Mouse (Mus musculus) neural tube, embryonic 13.5 days (tissue): ENCODE data around the gene Hoxb8. TPM values are rescaled to one million over a fixed set of nuclear protein-coding genes. Genes with fewer than 3 reads are reported as not detected.
A peak's percentile ranks its signal among the peaks of the same experiment; 100 is the strongest.

Source experiments
- ATAC-seq: fragments of 200-750 bp; cut with Nextera tagmentation; 2 replicates; pipeline ENCODE4 v1.8.0; 2017; ENCODE audit warnings: low read depth, mild to moderate bottlenecking, moderate TSS enrichment, moderate library complexity
- H3K27ac ChIP-seq: fragments of 300-500 bp; sonication (generic); replicated peaks from 2 replicates; pipeline ENCODE4 v1.5.1; 2015; ENCODE audit warnings: moderate library complexity, mild to moderate bottlenecking, inconsistent platforms
- H3K27me3 ChIP-seq: fragments of 300-500 bp; sonication (generic); 2 replicates; pipeline ENCODE4 v1.6.1; 2015; ENCODE audit warnings: mild to moderate bottlenecking, inconsistent platforms
- H3K36me3 ChIP-seq: fragments of 300-500 bp; sonication (generic); 2 replicates; pipeline ENCODE4 v1.6.1; 2015; ENCODE audit warnings: mild to moderate bottlenecking, inconsistent platforms
- H3K4me1 ChIP-seq: fragments of 300-500 bp; sonication (generic); replicated peaks from 2 replicates; pipeline ENCODE4 v1.6.1; 2015; ENCODE audit warnings: inconsistent platforms
- H3K4me2 ChIP-seq: fragments of 300-500 bp; sonication (generic); 2 replicates; pipeline ENCODE4 v1.6.1; 2015; ENCODE audit warnings: inconsistent platforms, mild to moderate bottlenecking, moderate library complexity
- H3K4me3 ChIP-seq: fragments of 300-500 bp; sonication (generic); 2 replicates; pipeline ENCODE4 v1.5.1; 2015; ENCODE audit warnings: mild to moderate bottlenecking, inconsistent platforms
- H3K9ac ChIP-seq: fragments of 300-500 bp; sonication (generic); 2 replicates; pipeline ENCODE4 v1.6.1; 2015; ENCODE audit warnings: moderate library complexity, mild to moderate bottlenecking, inconsistent platforms
- H3K9me3 ChIP-seq: fragments of 300-500 bp; sonication (generic); 2 replicates; pipeline ENCODE4 v1.6.1; 2016; ENCODE audit warnings: inconsistent platforms
- WGBS: fragments of 180-500 bp; shearing (Covaris S2); methylation state at CpG from one replicate; pipeline ENCODE4 v1.1.7; 2015; 5-methylcytosine and 5-hydroxymethylcytosine counted together
- polyA plus RNA-seq: library from polyadenylated mRNA; unstranded; fragments of >200 nt; fragmentation: Nextera tagmentation; extraction: Ambion mirVana; gene quantifications from 2 replicates; pipeline ENCODE4 v1.2.1, GENCODE M21; 2015

The Hoxb8 gene
- polyA plus RNA-seq, 1 experiment from 2014 or later: 81.7 TPM

DNA sequence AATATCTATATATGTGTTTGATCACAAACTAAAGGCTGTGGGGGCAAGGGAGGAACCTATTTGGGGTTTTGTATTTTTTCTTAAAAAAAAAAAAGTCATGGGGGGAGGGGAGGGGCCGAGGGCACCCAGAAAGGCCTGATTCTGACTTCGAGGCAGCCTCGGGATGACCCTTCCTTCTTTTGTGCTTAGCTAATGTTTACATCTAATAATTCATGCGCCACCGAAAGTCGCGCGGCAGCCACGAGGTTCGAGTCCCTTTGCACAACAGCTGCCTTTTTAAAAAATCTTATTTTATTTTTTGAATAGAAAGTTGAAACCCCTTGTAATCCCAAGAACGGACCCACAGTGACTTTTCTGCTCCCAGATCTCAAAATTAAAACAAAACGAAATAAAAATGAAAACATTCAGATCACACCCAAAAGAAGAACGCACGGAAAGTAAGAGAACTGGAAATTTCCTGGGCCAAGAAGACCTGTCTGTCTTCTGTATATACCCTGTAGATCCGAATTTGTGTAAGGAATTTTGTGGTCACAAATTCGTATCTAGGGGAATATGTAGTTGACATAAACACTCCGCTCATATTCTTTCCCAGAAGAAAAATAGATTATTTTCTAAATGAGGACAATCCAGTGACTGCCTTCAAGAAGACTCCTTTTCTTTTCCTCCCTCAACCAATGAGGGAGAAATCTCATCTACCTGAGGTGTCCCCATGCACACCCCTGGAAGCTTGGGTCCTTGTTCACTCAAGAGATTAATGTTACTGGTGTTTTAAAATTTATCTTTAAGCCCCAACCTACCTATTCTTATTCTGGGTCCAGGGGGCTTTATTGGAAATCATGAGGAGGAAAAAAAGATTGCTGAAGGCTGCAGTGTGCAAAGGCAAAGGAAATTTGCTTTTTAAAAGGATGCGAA, 35.2 kb downstream of the Hoxb8 start:
- WGBS: 4% methylated on average over 18 of the region's 18 CpGs
- H3K36me3 ChIP-seq: peaks cover 7% of the 10 kb centered on the region; the same call in 1 of the 2 replicates
- ATAC-seq: no peak
- no peaks in the 10 kb centered on the region for H3K9me3 ChIP-seq
- peak overlapping the region; percentile 99 for H3K4me3 ChIP-seq
- H3K27me3 ChIP-seq: no peaks in the 10 kb centered on the region
- H3K9ac ChIP-seq: peak overlapping the region; percentile 100
- H3K4me1 ChIP-seq: peaks cover 89% of the 10 kb centered on the region
- peak overlapping the region; percentile 96 for H3K4me2 ChIP-seq
- peak overlapping the region; percentile 100 for H3K27ac ChIP-seq

DNA sequence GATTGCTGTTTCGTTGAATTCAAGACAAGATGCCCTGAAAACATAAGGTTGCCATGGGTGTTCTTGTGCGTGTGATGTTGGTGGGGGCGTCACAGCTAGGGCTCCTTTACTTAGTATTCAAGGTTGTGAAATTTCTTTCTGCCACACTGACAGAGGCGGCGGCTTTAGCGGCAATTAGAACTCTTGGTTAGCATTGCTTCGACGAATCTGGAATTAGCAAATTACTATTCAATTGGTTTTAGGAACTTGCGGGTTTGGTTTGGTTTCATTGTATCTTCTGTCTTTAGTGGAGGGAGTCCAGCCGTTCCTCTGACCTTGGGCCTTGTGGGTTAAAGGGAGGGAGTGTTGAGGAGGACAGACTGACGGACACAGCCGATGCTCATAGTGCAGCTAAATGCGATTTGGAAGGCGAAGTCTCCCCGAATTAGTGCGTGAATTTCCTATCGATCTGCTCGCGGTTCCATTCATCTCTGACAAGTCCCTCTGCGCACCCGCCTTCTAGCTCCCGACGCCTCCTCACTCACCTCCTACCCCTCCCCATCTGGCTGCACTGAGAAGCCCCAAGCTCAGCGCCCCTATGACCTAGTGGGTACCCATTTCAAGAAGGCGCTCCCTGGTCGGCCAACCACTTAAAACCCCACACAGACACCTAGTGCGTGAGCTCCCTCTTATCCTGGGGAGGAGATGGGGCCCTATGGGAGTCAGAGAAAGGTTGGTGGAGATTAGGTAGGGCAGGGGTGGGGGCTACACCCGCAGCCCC, 36.1 kb downstream of the Hoxb8 start, which contains the start of gene Hoxb4:
Gene Hoxb4, plus strand, starts transcription at position 660 of the 760 bp plus-strand sequence.
- no peaks in the 10 kb centered on the region for H3K9me3 ChIP-seq
- H3K27ac ChIP-seq: peak within 1 kb of the TSS; percentile 100
- no peaks in the 10 kb centered on the region for H3K27me3 ChIP-seq
- H3K4me1 ChIP-seq: peaks cover 89% of the 10 kb centered on the region
- H3K4me2 ChIP-seq: peak within 1 kb of the TSS; percentile 96
- 1% methylated on average over 28 of the region's 28 CpGs for WGBS
- H3K9ac ChIP-seq: peak within 1 kb of the TSS; percentile 100
- peaks cover 7% of the 10 kb centered on the region; the same call in 1 of the 2 replicates for H3K36me3 ChIP-seq
- ATAC-seq: 0 out of 2 replicates have a peak, but pooled peaks have one; percentile 3
- peak within 1 kb of the TSS; percentile 99 for H3K4me3 ChIP-seq

DNA sequence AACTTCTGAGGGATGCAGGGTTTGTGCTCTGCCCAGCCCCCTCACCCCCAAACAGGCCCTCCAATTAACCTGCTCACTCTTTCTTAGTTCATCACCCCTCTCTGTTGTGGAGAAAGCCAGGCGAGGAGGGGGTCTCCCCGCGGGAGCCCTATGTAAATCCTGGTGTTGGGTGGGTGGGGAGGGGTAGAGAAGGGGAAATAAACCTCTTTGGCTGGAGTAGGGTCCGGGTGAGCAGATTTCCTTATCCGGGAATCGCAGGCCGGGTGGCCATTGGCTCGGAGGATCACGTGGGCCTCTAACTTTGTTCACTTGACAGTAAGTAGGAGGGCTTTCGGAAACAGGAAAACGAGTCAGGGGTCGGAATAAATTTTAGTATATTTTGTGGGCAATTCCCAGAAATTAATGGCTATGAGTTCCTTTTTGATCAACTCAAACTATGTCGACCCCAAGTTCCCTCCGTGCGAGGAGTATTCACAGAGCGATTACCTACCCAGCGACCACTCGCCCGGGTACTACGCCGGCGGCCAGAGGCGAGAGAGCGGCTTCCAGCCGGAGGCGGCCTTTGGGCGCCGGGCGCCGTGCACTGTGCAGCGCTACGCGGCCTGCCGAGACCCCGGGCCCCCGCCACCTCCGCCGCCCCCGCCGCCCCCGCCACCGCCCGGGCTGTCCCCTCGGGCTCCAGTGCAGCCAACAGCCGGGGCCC, 36.8 kb downstream of the Hoxb8 start:
- peak; percentile 67 for ATAC-seq
- Histone ChIP-seq H3K4me2 (peak overlapping the region; percentile 96), H3K27ac (peak overlapping the region; percentile 100), H3K4me1 (peaks cover 89% of the 10 kb centered on the region), H3K9me3 (no peaks in the 10 kb centered on the region), H3K9ac (peak overlapping the region; percentile 100), H3K4me3 (peak overlapping the region; percentile 99), H3K36me3 (peaks cover 7% of the 10 kb centered on the region; the same call in 1 of the 2 replicates), H3K27me3 (no peaks in the 10 kb centered on the region)
- under 1% methylated on average over 29 of the region's 45 CpGs for WGBS

DNA sequence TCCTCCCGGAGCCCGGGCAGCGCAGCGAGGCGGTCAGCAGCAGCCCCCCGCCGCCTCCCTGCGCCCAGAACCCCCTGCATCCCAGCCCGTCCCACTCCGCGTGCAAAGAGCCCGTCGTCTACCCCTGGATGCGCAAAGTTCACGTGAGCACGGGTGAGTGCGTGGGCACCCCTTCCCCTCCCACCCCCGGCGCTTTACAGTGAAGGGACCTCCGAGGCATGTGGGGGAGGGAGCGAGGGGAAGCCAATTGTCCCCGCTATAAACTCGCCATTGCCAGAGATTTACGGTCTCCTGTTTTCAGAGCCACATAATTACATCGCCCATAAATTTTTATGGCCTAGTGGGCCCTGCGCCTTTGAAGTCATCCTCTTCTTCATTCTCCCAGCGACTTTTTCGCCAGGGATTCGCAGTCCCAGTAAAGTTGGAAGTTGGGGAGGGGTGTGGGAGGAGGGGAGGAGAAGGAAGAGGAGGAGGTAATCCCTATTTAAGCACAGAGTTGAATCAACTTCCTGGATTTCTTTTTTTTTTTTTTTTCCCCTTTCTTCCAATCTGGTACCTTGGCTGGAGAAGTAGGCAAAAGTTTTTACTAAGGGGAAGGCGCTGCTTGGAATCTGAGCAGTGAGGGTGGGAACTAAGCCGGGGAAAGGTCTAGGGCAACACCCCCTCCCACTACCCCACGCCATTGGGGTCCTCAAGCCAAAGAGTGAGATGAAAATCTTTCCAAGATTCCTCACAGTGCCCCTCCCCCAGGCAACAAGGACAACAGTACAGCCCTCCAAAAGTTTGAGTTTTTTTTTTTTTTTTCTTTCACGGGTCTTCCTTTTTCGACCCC, 37.6 kb downstream of the Hoxb8 start:
- ATAC-seq: peak; percentile 88
- Histone ChIP-seq H3K4me3 (peak overlapping the region; percentile 99), H3K4me2 (peak overlapping the region; percentile 96), H3K9ac (peak overlapping the region; percentile 100), H3K27me3 (no peaks in the 10 kb centered on the region), H3K27ac (peak overlapping the region; percentile 100), H3K9me3 (no peaks in the 10 kb centered on the region), H3K36me3 (peaks cover 10% of the 10 kb centered on the region; the same call in 1 of the 2 replicates), H3K4me1 (peaks cover 89% of the 10 kb centered on the region)
- WGBS: under 1% methylated on average over 34 of the region's 34 CpGs

DNA sequence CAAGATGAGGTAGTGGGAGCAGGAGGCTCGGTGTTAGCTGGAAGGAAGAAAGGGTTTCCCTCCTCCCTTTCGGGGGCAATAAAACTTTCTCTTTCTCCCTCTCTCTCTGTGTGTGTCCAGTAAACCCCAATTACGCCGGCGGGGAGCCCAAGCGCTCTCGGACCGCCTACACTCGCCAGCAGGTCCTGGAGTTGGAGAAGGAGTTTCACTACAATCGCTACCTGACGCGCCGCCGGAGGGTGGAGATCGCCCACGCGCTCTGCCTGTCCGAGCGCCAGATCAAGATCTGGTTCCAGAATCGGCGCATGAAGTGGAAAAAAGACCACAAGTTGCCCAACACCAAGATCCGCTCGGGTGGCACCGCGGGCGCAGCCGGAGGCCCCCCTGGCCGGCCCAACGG, 38.2 kb downstream of the Hoxb8 start:
- Histone ChIP-seq H3K4me2 (peak overlapping the region; percentile 96), H3K27me3 (no peaks in the 10 kb centered on the region), H3K9ac (peak overlapping the region; percentile 100), H3K36me3 (peaks cover 10% of the 10 kb centered on the region; the same call in 1 of the 2 replicates), H3K9me3 (no peaks in the 10 kb centered on the region), H3K4me1 (peaks cover 89% of the 10 kb centered on the region), H3K27ac (peak overlapping the region; percentile 100), H3K4me3 (peak overlapping the region; percentile 99)
- under 1% methylated on average over 29 of the region's 29 CpGs for WGBS
- peak; percentile 7; the same call in 1 of the 2 replicates for ATAC-seq

DNA sequence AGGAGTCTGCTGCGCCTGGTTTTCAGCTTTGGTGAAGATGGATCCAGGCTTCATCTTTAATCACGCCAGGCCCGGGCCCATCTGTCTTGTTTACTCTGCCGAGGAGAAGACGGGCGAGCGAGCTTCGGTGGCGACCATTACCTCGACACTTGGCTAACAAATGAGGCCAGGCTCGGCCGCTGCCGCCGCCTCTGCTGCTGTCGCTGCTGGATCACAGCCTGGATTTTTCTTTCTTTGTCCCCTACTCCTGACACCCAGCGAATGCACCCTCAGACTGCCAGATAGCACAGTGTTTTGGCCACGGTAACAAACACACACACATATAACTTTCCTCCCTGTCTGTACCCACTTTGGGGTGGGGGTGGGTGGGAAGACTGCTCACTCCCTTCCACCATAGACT, 39.0 kb downstream of the Hoxb8 start:
- ATAC-seq: no peak
- H3K4me3 ChIP-seq: peak overlapping the region; percentile 99
- H3K9me3 ChIP-seq: no peaks in the 10 kb centered on the region
- H3K27ac ChIP-seq: peak overlapping the region; percentile 100
- no peaks in the 10 kb centered on the region for H3K27me3 ChIP-seq
- under 1% methylated on average over 17 of the region's 17 CpGs for WGBS
- peaks cover 89% of the 10 kb centered on the region for H3K4me1 ChIP-seq
- H3K9ac ChIP-seq: peak overlapping the region; percentile 100
- peaks cover 10% of the 10 kb centered on the region; the same call in 1 of the 2 replicates for H3K36me3 ChIP-seq
- peak overlapping the region; percentile 96 for H3K4me2 ChIP-seq

DNA sequence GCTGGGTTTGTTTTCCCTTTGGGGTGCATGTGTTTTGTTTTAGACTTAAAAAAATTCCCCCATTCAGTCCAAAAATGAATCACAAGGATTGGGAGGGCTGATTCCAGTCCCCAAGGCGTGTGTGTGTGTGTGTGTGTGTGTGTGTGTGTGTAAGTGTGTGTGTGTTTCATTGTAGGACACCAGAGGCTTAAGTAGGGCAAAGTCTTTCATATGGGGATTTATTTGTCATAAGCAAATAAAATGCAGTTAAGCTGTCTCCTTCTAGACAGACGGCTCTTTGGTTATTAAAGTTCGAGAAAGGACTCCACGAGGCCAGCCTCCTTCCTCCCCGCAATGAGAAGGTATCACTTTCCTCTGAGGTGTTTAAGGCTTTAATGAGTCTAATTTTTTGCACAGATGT, 40.1 kb downstream of the Hoxb8 start:
- Histone ChIP-seq H3K4me3 (peak overlapping the region; percentile 99), H3K4me1 (peaks cover 89% of the 10 kb centered on the region), H3K36me3 (peaks cover 12% of the 10 kb centered on the region; the same call in 1 of the 2 replicates), H3K4me2 (peak overlapping the region; percentile 96), H3K27ac (peak overlapping the region; percentile 100), H3K27me3 (no peaks in the 10 kb centered on the region), H3K9me3 (no peaks in the 10 kb centered on the region), H3K9ac (peak overlapping the region; percentile 100)
- WGBS: 6% methylated on average over 5 of the region's 5 CpGs
- ATAC-seq: no peak

DNA sequence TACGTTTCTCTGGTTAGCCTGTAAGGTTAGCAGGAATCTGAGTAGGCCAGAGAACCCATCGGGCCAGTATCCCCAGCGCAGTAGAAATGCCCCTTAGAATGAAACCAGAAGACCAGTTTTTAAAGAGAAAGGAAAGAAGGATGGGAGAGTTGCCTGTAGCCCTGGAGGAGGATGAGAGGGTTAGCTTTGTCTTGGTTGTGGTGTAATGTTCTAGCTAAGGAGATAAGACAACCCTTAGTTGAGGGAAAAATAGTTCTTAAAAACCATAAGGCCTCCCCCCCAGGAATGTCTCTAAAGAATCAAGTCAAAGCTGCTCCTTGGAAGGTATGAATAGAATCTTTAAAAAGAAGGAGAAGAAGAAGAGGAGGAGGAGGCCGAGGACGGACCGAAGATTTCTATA, 41.0 kb downstream of the Hoxb8 start:
- Histone ChIP-seq H3K4me1 (peaks cover 89% of the 10 kb centered on the region), H3K27ac (peak overlapping the region; percentile 100), H3K4me2 (peak overlapping the region; percentile 96), H3K9ac (peak overlapping the region; percentile 100), H3K4me3 (peak overlapping the region; percentile 99), H3K9me3 (no peaks in the 10 kb centered on the region), H3K27me3 (no peaks in the 10 kb centered on the region), H3K36me3 (peaks cover 12% of the 10 kb centered on the region; the same call in 1 of the 2 replicates)
- WGBS: 4% methylated on average over 6 of the region's 6 CpGs
- ATAC-seq: no peak

DNA sequence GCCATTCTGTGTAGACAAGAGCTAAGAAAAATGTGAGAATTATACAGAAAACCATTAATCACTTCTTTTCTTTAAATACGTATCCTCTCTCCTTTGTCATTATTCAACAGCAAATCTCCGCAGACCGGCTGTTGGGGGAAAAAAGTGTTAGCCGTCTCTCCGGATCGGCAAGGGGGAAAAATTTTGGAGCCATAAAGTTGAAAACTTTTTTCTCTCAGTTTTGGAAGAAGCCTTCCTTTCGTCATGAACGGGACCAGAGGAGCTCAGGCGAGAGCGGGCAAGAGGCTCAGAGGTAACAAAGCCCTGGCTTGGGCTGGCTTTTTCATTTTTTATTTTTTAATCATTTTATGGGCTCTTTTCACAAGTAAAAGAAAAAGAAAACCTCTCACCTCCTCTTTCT, 41.4 kb downstream of the Hoxb8 start, which contains the start of gene Hoxb3:
Gene Hoxb3, plus strand, starts transcription at position 173 of the 400 bp plus-strand sequence.
- WGBS: 7% methylated on average over 10 of the region's 10 CpGs
- peaks cover 89% of the 10 kb centered on the region for H3K4me1 ChIP-seq
- peak within 1 kb of the TSS; percentile 99 for H3K4me3 ChIP-seq
- H3K9me3 ChIP-seq: no peaks in the 10 kb centered on the region
- no peaks in the 10 kb centered on the region for H3K27me3 ChIP-seq
- peak within 1 kb of the TSS; percentile 100 for H3K27ac ChIP-seq
- no peak for ATAC-seq
- H3K36me3 ChIP-seq: peaks cover 12% of the 10 kb centered on the region; the same call in 1 of the 2 replicates
- H3K4me2 ChIP-seq: peak within 1 kb of the TSS; percentile 96
- H3K9ac ChIP-seq: peak within 1 kb of the TSS; percentile 100

DNA sequence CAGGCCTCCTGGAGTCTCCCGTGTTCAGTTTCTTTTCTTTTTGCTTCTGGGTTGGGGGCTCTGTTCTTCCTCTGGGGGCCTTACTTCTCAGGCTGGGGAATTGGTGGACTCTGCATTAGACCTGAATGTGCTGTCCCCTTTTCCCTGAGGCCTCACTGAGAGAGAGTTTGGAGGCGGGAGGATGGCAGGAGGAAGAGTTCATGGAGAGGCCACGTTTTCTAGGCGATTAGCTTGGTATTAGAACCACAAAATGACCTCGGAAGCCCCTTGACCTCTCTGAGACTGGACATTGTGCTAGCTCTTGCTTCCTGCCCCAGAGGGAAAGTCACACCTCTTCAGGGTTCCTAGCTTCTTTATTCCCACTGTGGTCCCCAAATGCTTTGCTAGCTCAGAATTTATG, 42.4 kb downstream of the Hoxb8 start:
- Histone ChIP-seq H3K27ac (peak overlapping the region; percentile 100), H3K4me2 (peak overlapping the region; percentile 96), H3K9me3 (no peaks in the 10 kb centered on the region), H3K4me1 (peaks cover 97% of the 10 kb centered on the region), H3K27me3 (no peaks in the 10 kb centered on the region), H3K9ac (peak overlapping the region; percentile 100), H3K4me3 (peak overlapping the region; percentile 99), H3K36me3 (peaks cover 12% of the 10 kb centered on the region; the same call in 1 of the 2 replicates)
- WGBS: 6% methylated on average over 5 of the region's 5 CpGs
- no peak for ATAC-seq
